Mouse (Mus musculus) mouse trophoblast stem cell (cell line): ENCODE measurements at regions not wholly inside any gene's neighbourhood (a gene's known extent, or its start where the extent isn't known, plus 50 kb on each side); places are given as distances from the start of the nearest gene placed in this dataset.

Experiments used
- in situ Hi-C, 2 experiments: fragments of 300-500 bp; cut with MseI, MboI; formaldehyde crosslinking; loops; 2 replicates in 1 of 2; 3 replicates in 1 of 2; pipeline ENCODE4 v1.15.1; 2025

GRCm38 (mm10) chr9:87346278-87346882 is 91.0 kb upstream of the Cep162 start:
- in situ Hi-C loops = no loop called here

- in situ Hi-C loops = no loop called here
Observed at GRCm38 (mm10) chr9:87341438-87341837, 86.1 kb upstream of the Cep162 start.

- in situ Hi-C loops = no loop called here
Observed at GRCm38 (mm10) chr9:87326374-87327295, 71.3 kb upstream of the Cep162 start.

GRCm38 (mm10) chr9:87323690-87324089 is 68.4 kb upstream of the Cep162 start:
- in situ Hi-C loops = no loop called here

- in situ Hi-C loops = no loop called here
Observed at GRCm38 (mm10) chr9:87320758-87321157, 65.4 kb upstream of the Cep162 start.

- in situ Hi-C loops = no loop called here
Observed at GRCm38 (mm10) chr9:87318767-87319166, 63.4 kb upstream of the Cep162 start.

- in situ Hi-C loops = no loop called here
Observed at GRCm38 (mm10) chr9:87310150-87310549, 54.8 kb upstream of the Cep162 start.
